Mouse (Mus musculus) mouse embryonic stem cell (cell line): Measurements from ENCODE around the gene Nub1.
"Not testable (repeated sequence)": the region's sequence is repeated elsewhere in the genome, so short reads cannot be mapped to it uniquely, and the experiment has no call there.

Experiments
- in situ Hi-C, 2 experiments: fragments of 300-500 bp; cut with MboI; formaldehyde crosslinking; loops; 1 replicate in 1 of 2; 3 replicates in 1 of 2; pipeline ENCODE4 v1.14.3; 2019 to 2020; ENCODE audit warnings: low sequenced_read_pairs in 2 of 2, low pct_unique_long_range_greater_than_20kb in 1 of 2, mixed read lengths in 1 of 2; ENCODE audit not compliant: unreplicated experiment in 1 of 2

Gene Nub1

DNA sequence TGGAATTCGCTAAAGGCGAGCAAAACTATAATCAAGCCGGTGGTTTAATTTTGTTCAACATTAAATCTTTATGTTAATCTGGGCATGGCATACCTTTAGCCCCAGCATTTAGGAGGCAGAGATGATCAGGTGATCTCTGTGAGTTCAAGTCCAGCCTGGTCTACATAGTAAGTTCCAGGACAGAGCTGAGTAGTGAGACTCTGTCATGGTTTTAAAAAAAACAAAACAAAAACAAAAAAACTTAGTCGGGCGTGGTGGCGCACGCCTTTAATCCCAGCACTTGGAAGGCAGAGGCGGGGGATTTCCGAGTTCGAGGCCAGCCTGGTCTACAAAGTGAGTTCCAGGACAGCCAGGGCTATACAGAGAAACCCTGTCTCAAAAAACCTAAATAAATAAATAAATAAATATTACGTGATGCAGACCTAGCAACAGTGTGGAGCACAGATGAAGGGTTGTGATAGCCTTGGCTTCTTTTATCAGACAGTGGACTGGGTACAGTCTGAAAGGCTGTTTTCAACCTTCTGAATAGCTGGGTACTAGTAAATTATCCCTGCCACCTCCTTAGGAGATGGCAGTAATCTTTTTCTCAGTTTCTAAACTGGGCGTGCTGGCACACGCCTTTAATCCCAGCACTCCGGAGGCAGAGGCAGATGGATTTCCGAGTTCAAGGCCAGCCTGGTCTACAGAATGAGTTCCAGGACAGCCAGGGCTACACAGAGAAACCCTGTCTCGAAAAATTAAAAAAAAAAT lies 1.5 kb downstream of the Nub1 start:
- in situ Hi-C loops = not testable (repeated sequence)

DNA sequence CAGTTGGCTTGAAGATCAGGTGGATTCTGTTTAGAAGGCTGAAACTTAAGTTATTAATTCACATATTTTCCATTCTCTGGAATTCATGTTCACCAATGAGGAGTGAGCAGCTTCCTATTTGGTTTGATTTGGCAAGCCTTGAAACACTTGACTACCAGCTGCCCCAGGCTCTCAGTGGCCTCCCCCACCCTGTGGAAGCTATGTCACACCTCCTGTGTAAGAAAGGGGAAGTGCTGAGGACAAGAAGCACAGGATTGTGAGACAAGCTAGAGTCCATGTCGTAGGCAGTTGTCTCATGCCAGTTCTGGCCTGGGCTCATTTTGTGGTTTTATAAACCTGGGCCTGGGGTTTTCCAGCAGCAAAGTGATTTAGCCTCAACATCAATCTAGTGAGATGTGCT lies 2.4 kb downstream of the Nub1 start:
- in situ Hi-C loops = no loop called here

GRCm38 (mm10) chr5:24696704-24697103 lies 11.4 kb downstream of the Nub1 start:
- in situ Hi-C loops = no loop called here

DNA sequence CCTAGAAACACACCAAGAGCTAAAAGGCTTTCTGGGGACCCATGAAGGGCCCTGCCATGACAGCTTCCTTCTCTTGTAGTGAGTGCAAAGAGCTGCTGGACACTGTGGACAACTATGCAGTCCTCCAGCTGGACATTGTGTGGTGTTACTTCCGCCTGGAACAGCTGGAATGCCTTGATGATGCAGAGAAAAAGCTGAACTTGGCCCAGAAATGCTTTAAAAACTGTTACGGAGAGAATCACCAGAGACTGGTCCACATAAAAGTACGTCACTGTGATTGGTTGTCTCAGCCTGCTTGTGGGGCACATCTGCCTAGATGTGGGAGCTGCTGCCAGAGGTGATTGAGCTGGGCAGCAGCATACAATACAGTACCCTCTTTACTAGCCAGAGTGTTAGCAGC lies 15.9 kb downstream of the Nub1 start:
- in situ Hi-C loops = no loop called here

DNA sequence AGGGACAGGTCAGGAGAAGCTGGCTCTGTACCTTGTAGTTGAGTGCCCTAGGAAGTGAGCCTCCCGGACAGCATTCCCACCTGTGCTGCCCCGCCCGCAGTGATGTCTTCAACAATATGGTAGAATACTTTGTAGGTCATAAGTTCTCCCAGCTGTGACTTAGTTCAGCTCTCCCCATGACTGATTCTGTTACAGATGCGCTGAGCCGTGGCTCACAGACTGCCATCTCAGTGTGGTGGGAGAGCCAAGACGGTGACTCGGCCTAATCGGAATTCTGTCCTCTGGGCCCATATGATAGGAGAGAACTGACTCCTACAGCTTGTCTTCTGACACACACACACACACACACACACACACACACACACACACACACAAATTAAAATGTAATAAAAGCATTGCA lies 19.3 kb downstream of the Nub1 start:
- in situ Hi-C loops = no loop called here

GRCm38 (mm10) chr5:24709962-24710361 lies 24.6 kb downstream of the Nub1 start:
- in situ Hi-C loops = no loop called here

DNA sequence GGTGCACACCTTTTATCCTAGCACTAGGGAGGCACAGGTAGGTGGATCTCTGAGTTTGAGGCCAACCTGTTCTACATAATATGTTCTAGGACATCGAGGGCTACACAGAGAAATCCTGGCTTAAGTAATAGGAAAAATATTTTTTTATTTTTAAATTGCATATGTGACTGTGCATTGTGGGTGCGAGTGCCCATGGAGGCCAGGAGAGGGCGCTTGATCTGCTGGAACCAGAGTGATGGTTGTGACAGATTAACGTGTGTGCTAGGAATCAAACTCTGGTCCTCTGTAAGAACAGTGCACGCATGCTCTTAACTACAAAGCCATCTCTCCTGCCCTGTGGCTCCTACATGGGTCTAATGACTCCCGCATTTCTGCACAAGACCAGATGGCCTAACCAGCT lies 26.3 kb downstream of the Nub1 start:
- in situ Hi-C loops = no loop called here

DNA sequence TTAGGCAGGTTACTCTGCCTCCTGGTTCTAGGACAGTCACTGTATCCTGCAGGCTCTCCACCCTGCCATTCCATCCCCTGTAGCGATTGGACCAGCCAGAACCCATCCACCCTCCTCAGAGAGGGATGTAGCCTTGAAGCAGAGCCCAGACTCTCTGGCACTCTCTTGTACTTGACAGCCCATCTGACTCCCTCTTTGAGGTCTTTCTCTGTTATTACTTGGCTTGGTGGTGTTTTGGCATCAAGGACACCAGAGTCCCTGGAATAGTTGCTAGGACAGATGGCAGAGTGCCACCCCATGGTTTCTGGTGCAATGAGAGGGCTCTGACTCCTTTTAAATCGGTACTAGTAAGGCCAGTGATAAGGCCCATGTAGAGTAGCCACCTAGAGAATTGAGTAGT lies 27.9 kb downstream of the Nub1 start:
- in situ Hi-C loops = no loop called here

- in situ Hi-C loops = no loop called here
These were observed 28.7 kb downstream of the Nub1 start for GRCm38 (mm10) chr5:24713987-24714386.

- in situ Hi-C loops = no loop called here
These were observed 32.7 kb downstream of the Nub1 start for GRCm38 (mm10) chr5:24718076-24718475.

DNA sequence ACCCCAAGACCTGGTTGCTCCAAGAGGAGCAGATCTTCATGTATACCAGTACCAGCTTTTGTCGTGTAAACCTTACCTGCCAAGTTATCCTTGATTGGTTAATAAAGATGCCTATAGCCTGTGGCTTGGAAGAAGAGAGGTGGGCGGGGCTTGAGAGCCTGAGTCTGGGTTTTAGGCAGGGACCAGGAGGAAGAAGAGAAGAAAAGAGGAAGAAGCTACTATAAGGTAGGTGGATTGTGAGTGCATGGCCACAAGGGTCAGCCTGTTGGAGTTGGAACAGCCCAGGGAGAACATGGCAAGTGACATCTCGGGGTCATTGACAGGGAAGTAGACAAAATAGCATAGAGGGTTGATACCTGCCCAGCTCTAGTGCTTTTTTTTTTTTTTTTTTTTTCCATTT lies 34.5 kb downstream of the Nub1 start:
- in situ Hi-C loops = no loop called here

- in situ Hi-C loops = no loop called here
These were observed 38.4 kb downstream of the Nub1 start for GRCm38 (mm10) chr5:24723527-24724269.

DNA sequence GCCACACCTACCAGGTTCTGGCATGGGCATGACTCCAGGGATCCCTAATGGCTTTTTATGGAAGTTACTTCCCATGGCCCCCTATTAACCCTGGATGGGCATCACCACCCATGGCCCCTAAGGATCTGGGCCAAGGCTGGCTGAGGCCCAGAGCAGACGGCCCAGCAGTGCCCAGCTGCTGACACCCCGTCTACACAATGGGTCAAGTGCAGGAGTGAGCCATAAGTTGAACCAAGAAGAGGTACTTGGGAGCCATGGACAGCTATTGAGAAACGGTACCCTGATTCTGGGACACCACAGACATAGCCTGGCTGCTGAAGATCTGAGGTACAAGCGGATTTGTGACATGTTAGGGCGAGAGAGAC lies 38.9 kb downstream of the Nub1 start:
- in situ Hi-C loops = no loop called here

- in situ Hi-C loops = no loop called here
These were observed 39.5 kb downstream of the Nub1 start for GRCm38 (mm10) chr5:24724805-24725204.

GRCm38 (mm10) chr5:24725897-24726296 lies 40.6 kb downstream of the Nub1 start:
- in situ Hi-C loops = no loop called here

- in situ Hi-C loops = no loop called here
These were observed 41.8 kb downstream of the Nub1 start for GRCm38 (mm10) chr5:24726901-24727836.

- in situ Hi-C loops = no loop called here
These were observed 44.6 kb downstream of the Nub1 start for GRCm38 (mm10) chr5:24729797-24730487.

DNA sequence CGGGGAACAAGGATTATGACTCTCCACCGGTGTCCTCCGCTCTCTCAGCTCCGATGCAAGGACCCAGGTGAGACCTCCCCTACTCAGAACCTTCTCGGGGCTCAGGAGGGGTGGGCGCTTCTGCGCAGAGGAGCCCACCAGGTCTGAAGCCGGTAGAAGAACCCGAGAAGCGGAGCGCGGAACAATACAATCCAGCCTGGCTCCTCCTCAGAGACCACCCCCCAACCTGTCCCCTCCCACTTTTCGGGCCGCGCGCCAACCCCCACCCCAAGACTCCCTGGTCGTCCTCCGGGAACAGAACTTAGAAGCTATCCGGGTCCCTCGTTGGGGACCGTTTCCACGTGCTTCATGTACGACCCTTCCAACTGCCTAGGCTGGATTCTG lies 45.1 kb downstream of the Nub1 start, which contains the start of gene Wdr86:
Wdr86 (minus strand) TSS at position 240 of the 384 bp plus-strand sequence.
- in situ Hi-C loops = no loop called here

DNA sequence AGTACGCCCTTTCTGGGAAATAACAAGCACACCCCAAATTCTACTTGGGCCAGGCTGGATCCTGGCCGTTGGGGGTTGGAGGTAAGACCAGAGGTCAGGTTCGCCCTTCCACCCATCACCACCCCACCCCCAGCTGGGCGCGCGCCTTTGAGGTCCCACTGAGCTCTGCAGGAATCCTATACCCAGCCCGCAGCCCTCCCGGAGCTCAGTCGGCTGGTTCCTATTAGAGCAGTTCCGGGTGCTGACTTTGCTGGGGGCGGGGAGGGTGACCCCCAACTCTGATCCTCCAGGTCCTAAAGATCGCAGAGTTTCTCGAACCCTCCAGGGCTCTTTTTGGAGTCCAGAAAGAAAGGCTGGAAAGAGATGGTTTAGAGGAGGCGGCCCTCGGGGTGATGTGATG lies 45.7 kb downstream of the Nub1 start:
- in situ Hi-C loops = no loop called here
